In the genomic region with DNA sequence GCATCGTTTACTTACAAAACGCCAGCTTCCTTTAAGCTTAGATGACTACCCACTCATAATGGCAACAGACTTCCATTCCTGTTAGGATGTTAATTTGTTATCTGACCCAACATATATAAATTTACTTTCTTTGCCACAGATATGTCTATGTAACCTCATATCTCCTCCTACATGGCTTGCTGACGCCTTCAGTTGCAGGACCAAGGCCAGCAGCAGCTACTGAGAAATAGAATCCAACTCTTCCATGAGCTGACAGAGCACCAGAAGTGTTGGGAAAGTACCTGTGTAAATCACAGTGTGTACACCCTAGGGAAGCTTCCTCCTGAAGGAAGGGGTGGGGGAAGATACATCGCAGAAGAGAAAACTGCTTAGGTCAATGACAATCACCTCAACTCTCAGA, we compare ENCODE assay signal across 31 mouse cellular contexts.
DNase-seq lines count a peak whose midpoint lies in the region; ATAC-seq and TF ChIP-seq lines count a peak whose summit lies in the region.
"Had no signal": no experiment of that assay in that cellular context is flagged by ENCODE, and none has a peak within 500 bp of the region (broad histone marks: within the 10 kb centered on the region; RNA-seq: fewer than 3 reads in every experiment).

No protein-coding gene starts in this region.

- H3K9me3 ChIP-seq in kidney, postnatal 0 days (replicated peaks; ENCODE audit: low read length) = no peaks in the 10 kb centered on the region
- H3K9me3 ChIP-seq: embryonic facial prominence, embryonic 10.5 days; embryonic facial prominence, embryonic 13.5 days; forebrain, embryonic 12.5 days; forebrain, embryonic 15.5 days; G1E; heart, embryonic 12.5 days; heart, embryonic 15.5 days; hindbrain, embryonic 10.5 days; hindbrain, embryonic 13.5 days; intestine, embryonic 15.5 days had no signal

- WGBS in kidney, postnatal 0 days = 65% methylated on average over 4 of the region's 4 CpGs

- no peak overlapping the region for H3K9ac ChIP-seq in kidney, postnatal 0 days (ENCODE audit: low read depth, low read length)
- H3K9ac ChIP-seq: embryonic facial prominence, embryonic 13.5 days; forebrain, embryonic 12.5 days; forebrain, embryonic 15.5 days; heart, embryonic 12.5 days; heart, embryonic 15.5 days; hindbrain, embryonic 13.5 days; intestine, embryonic 15.5 days had no signal

- H3K36me3 ChIP-seq in kidney, postnatal 0 days (ENCODE audit: insufficient read depth, low read length) = no peaks in the 10 kb centered on the region
- H3K36me3 ChIP-seq: embryonic facial prominence, embryonic 10.5 days; embryonic facial prominence, embryonic 13.5 days; forebrain, embryonic 12.5 days; forebrain, embryonic 15.5 days; G1E; heart, embryonic 12.5 days; heart, embryonic 15.5 days; hindbrain, embryonic 10.5 days; hindbrain, embryonic 13.5 days; intestine, embryonic 15.5 days had no signal

- no peak overlapping the region for H3K4me2 ChIP-seq in kidney, postnatal 0 days (ENCODE audit: low read length)
- H3K4me2 ChIP-seq: embryonic facial prominence, embryonic 13.5 days; forebrain, embryonic 12.5 days; forebrain, embryonic 15.5 days; heart, embryonic 12.5 days; heart, embryonic 15.5 days; hindbrain, embryonic 13.5 days; intestine, embryonic 15.5 days had no signal

- no peak overlapping the region for H3K4me3 ChIP-seq in kidney, postnatal 0 days (replicated peaks; ENCODE audit: low read depth, low read length)
- no peak overlapping the region for H3K4me3 ChIP-seq in cortical plate, adult 2 months (ENCODE audit: insufficient read depth, low read length)
- H3K4me3 ChIP-seq: embryonic facial prominence, embryonic 10.5 days; embryonic facial prominence, embryonic 13.5 days; erythroblast, embryonic 14.5 days; forebrain, embryonic 12.5 days; forebrain, embryonic 15.5 days; heart, embryonic 12.5 days; heart, embryonic 15.5 days; hindbrain, embryonic 10.5 days; hindbrain, embryonic 13.5 days; intestine, embryonic 15.5 days had no signal

- no peak for TF ChIP-seq POLR2A in cortical plate, adult 2 months (IDR thresholded peaks at IDR 0.05; ENCODE audit: extremely low read depth, insufficient read depth, low read length)

- TF ChIP-seq CTCF in kidney, postnatal 0 days (IDR thresholded peaks at IDR 0.05; ENCODE audit: low read depth) = no peak
- no peak for TF ChIP-seq CTCF in cortical plate, adult 2 months (IDR thresholded peaks at IDR 0.05; ENCODE audit: extremely low read depth, insufficient read depth, low read length)

- no peaks in the 10 kb centered on the region for H3K4me1 ChIP-seq in kidney, postnatal 0 days (replicated peaks; ENCODE audit: insufficient read depth, low read length)
- H3K4me1 ChIP-seq in cortical plate, adult 2 months (ENCODE audit: control insufficient read depth, insufficient read depth, low read length) = peaks cover 2% of the 10 kb centered on the region; the same call in 1 of the 2 replicates
- H3K4me1 ChIP-seq: embryonic facial prominence, embryonic 10.5 days; embryonic facial prominence, embryonic 13.5 days; forebrain, embryonic 15.5 days; heart, embryonic 12.5 days; heart, embryonic 15.5 days; hindbrain, embryonic 13.5 days; intestine, embryonic 15.5 days had no signal

- no peaks in the 10 kb centered on the region for H3K27me3 ChIP-seq in kidney, postnatal 0 days (ENCODE audit: insufficient read depth, low read length)
- H3K27me3 ChIP-seq: embryonic facial prominence, embryonic 13.5 days; forebrain, embryonic 12.5 days; forebrain, embryonic 15.5 days; heart, embryonic 12.5 days; heart, embryonic 15.5 days; hindbrain, embryonic 13.5 days; intestine, embryonic 15.5 days had no signal

- DNase-seq in frontal cortex, postnatal 10 days (ENCODE audit: low spot score in 2 of 2) = no peak
- DNase-seq in kidney, postnatal 0 days (ENCODE audit: low spot score) = peak; percentile 8
- DNase-seq in kidney, adult 9 months = no peak
- peak; percentile 32 for DNase-seq in 3T3-L1 (ENCODE audit: low read depth, low spot score)
- DNase-seq in ovary, adult 18-20 months (ENCODE audit: low spot score) = no peak
- DNase-seq: adrenal gland, postnatal 10 days; adrenal gland, postnatal 36 days; B cell, adult 2 months; cerebellum, adult 11-12 months; cerebellum, adult 8-10 months; cerebellum, postnatal 10 days; embryo, embryonic 11 days; gastrocnemius, postnatal 25 days; heart, postnatal 10 days; heart, postnatal 36 days; kidney, adult 11 months had no signal

- peak; percentile 61 for ATAC-seq in frontal cortex, adult (ENCODE audit: low TSS enrichment)
- no peak for ATAC-seq in kidney, postnatal 0 days (replicated peaks; ENCODE audit: low FRiP score, low read depth)
- no peak for ATAC-seq in activated CD4-positive, CD25-positive, alpha-beta regulatory T cell, adult 4 months
- ATAC-seq: forebrain, embryonic 15.5 days; hindbrain, embryonic 16.5 days; intestine, embryonic 15.5 days had no signal

- no peak overlapping the region for H3K27ac ChIP-seq in kidney, postnatal 0 days
- H3K27ac ChIP-seq in cortical plate, adult 2 months (ENCODE audit: insufficient read depth, low read length) = peak overlapping the region; percentile 84
- H3K27ac ChIP-seq: embryonic facial prominence, embryonic 10.5 days; embryonic facial prominence, embryonic 13.5 days; forebrain, embryonic 12.5 days; forebrain, embryonic 15.5 days; heart, embryonic 15.5 days; hindbrain, embryonic 10.5 days; hindbrain, embryonic 13.5 days; intestine, embryonic 15.5 days had no signal

Comparison
In these comparisons a context has a peak if more than half of its experiments do, and no peak if none do; other contexts are left out.
1. DNase-seq: peak in kidney, postnatal 0 days (single experiment) and 3T3-L1 (single experiment); none in frontal cortex, postnatal 10 days (0 of 2), kidney, adult 9 months (single experiment) and ovary, adult 18-20 months (single experiment).